Mouse (Mus musculus) kidney, adult 11 months (tissue): ENCODE data around the gene Tmem51.

Experiments
- DNase-seq: peaks from one replicate; pipeline ENCODE4 v3.0.0; 2022

Tmem51 gene

GRCm38 (mm10) chr4:142059113-142059840 is 24.8 kb downstream of the Tmem51 start:
- no peak for DNase-seq

- DNase-seq: peak; percentile 23
These were observed 26.4 kb downstream of the Tmem51 start for GRCm38 (mm10) chr4:142057529-142058216.

- peak; percentile 8 for DNase-seq
These were observed 28.5 kb downstream of the Tmem51 start for GRCm38 (mm10) chr4:142055600-142055999.

- DNase-seq: peak; percentile 38
These were observed 29.5 kb downstream of the Tmem51 start for GRCm38 (mm10) chr4:142054580-142054979.

GRCm38 (mm10) chr4:142053661-142054448 is 30.2 kb downstream of the Tmem51 start:
- peak; percentile 54 for DNase-seq

GRCm38 (mm10) chr4:142053261-142053660 is 30.8 kb downstream of the Tmem51 start:
- DNase-seq: peak; percentile 60

GRCm38 (mm10) chr4:142052391-142053132 is 31.5 kb downstream of the Tmem51 start:
- peak; percentile 92 for DNase-seq

- DNase-seq: peak; percentile 57
These were observed 32.2 kb downstream of the Tmem51 start for GRCm38 (mm10) chr4:142051883-142052282.

GRCm38 (mm10) chr4:142049963-142050362 is 34.1 kb downstream of the Tmem51 start:
- DNase-seq: peak; percentile 7

GRCm38 (mm10) chr4:142048391-142048790 is 35.7 kb downstream of the Tmem51 start:
- DNase-seq: peak; percentile 9

GRCm38 (mm10) chr4:142047005-142047404 is 37.1 kb downstream of the Tmem51 start:
- DNase-seq: peak; percentile 95

- DNase-seq: peak; percentile 26
These were observed 37.6 kb downstream of the Tmem51 start for GRCm38 (mm10) chr4:142046496-142046895.

GRCm38 (mm10) chr4:142045595-142046163 is 38.4 kb downstream of the Tmem51 start:
- no peak for DNase-seq

GRCm38 (mm10) chr4:142044452-142044851 is 39.7 kb downstream of the Tmem51 start:
- DNase-seq: no peak

- DNase-seq: no peak
These were observed 44.3 kb downstream of the Tmem51 start for GRCm38 (mm10) chr4:142039662-142040353.

GRCm38 (mm10) chr4:142037897-142038296 is 46.2 kb downstream of the Tmem51 start:
- DNase-seq: no peak

- DNase-seq: no peak
These were observed 55.6 kb downstream of the Tmem51 start for GRCm38 (mm10) chr4:142028533-142028932.

GRCm38 (mm10) chr4:142026965-142027364 is 57.1 kb downstream of the Tmem51 start:
- no peak for DNase-seq

- no peak for DNase-seq
These were observed 59.6 kb downstream of the Tmem51 start for GRCm38 (mm10) chr4:142024536-142024935.

GRCm38 (mm10) chr4:142023166-142023565 is 60.9 kb downstream of the Tmem51 start:
- DNase-seq: no peak

- DNase-seq: no peak
These were observed 66.4 kb downstream of the Tmem51 start for GRCm38 (mm10) chr4:142017686-142018085.
